ENCODE assay signal across 20 mouse cellular contexts in genomic region chr10:76462721-76463120, GRCm38 (mm10). TPM values are rescaled to one million over a fixed set of nuclear protein-coding genes. Genes with fewer than 3 reads are reported as not detected.
"Had no signal": no experiment of that assay in that cellular context is flagged by ENCODE, and none has a peak within 500 bp of the region (broad histone marks: within the 10 kb centered on the region; RNA-seq: fewer than 3 reads in every experiment).

No protein-coding gene starts in this region.

- H3K9me3 ChIP-seq: lung, embryonic 15.5 days; midbrain, embryonic 12.5 days; neural tube, embryonic 15.5 days had no signal

- H3K4me1 ChIP-seq: midbrain, embryonic 12.5 days; neural tube, embryonic 15.5 days had no signal

- H3K27ac ChIP-seq: lung, embryonic 15.5 days; macrophage; midbrain, embryonic 10.5 days; midbrain, embryonic 12.5 days; neural tube, embryonic 13.5 days; neural tube, embryonic 15.5 days had no signal

- H3K36me3 ChIP-seq: lung, embryonic 15.5 days had no signal

- H3K27me3 ChIP-seq: lung, embryonic 15.5 days; midbrain, embryonic 12.5 days; neural tube, embryonic 13.5 days; neural tube, embryonic 15.5 days had no signal

- DNase-seq: liver, postnatal 0 days; lung, postnatal 14 days; midbrain, embryonic 14.5 days; retina, postnatal 1 day; right cerebral cortex, postnatal 4 days; spleen, adult 18-20 months; thymus, adult 18-20 months; thymus, postnatal 14 days; thymus, postnatal 36 days had no signal

- ATAC-seq: liver, postnatal 0 days; lung, postnatal 0 days; midbrain, embryonic 16.5 days had no signal

- H3K4me3 ChIP-seq: lung, embryonic 15.5 days; megakaryocyte, embryonic 14.5 days; midbrain, embryonic 10.5 days; midbrain, embryonic 12.5 days; myocyte; neural tube, embryonic 13.5 days; neural tube, embryonic 15.5 days had no signal

RNA-seq across cellular contexts. Expression of gene 2610028H24Rik, which starts 13.8 kb away (rescaled TPM):
- total RNA-seq: megakaryocyte progenitor cell, adult 5-6 weeks had no signal
